9 mouse cellular contexts compared by ENCODE assay signal in the genomic region with DNA sequence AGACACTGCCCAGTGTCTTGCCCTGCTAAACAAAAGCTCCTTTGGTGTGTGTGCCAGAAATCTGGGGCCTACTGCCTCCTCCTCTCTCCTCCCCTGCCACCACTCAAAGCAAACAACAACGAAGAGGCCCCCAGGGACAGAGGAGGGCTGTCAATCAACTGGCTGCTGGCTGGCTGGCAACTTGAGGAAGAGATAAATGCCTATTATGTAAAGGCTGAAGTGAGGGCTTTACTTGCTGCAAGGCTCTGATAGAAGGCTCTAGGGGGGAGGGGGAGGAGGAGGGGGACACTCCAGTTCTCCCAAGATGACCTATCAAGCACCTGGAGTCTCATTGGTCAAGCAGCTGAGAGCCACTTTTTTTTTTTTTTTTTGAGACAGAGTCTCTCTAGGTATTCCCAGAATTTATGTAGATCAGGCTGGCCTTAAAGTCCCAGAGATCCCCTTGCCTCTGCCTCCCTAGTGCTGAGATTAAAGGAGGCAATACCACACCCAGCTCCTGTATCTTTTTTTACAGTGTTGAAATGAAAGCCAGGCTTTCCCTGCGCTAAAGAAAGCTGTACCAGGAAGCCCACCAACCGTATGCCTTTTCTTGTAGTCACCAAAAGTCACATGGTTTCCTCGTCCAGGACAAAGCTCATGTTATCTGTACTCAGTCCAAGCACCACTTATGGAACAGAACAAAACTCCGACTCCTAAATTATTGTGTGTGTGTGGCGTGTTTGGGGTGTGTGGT. TPM values are rescaled to one million over a fixed set of nuclear protein-coding genes. Genes with fewer than 3 reads are reported as not detected.
DNase-seq lines count a peak whose midpoint lies in the region; ATAC-seq lines count a peak whose summit lies in the region.
"Had no signal": no experiment of that assay in that cellular context is flagged by ENCODE, and none has a peak within 500 bp of the region (broad histone marks: within the 10 kb centered on the region; RNA-seq: fewer than 3 reads in every experiment).

No protein-coding gene starts in this region.

- H3K27ac ChIP-seq in heart, embryonic 13.5 days (replicated peaks) = peak overlapping the region; percentile 77
- peak overlapping the region; percentile 12; the same call in 1 of the 2 replicates for H3K27ac ChIP-seq in forebrain, embryonic 15.5 days (replicated peaks)
- H3K27ac ChIP-seq: limb, embryonic 15.5 days had no signal

- 24% methylated on average over 6 of the region's 6 CpGs for WGBS in heart, embryonic 13.5 days
- WGBS in forebrain, embryonic 15.5 days = 54% methylated on average over 6 of the region's 6 CpGs

- DNase-seq in heart, postnatal 10 days = no peak
- peak; percentile 77 for DNase-seq in WW6 (ENCODE audit: low read depth, low spot score)
- DNase-seq in urinary bladder, adult 2 months (ENCODE audit: low spot score) = no peak
- no peak for DNase-seq in left cerebral cortex, postnatal 36 days (ENCODE audit: low spot score in 2 of 2)
- DNase-seq in right cerebral cortex, postnatal 4 days = no peak

- intact Hi-C loops in heart, postnatal 10 days (cut with DNase I) = no loop called here
- intact Hi-C loops in left cerebral cortex, postnatal 36 days (cut with DNase I) = no loop called here

- H3K4me1 ChIP-seq in heart, embryonic 13.5 days = peaks cover 32% of the 10 kb centered on the region
- peaks cover 6% of the 10 kb centered on the region; the same call in 1 of the 2 replicates for H3K4me1 ChIP-seq in forebrain, embryonic 15.5 days

- no peak overlapping the region for H3K4me2 ChIP-seq in heart, embryonic 13.5 days
- no peak overlapping the region for H3K4me2 ChIP-seq in forebrain, embryonic 15.5 days (replicated peaks)
- H3K4me2 ChIP-seq: limb, embryonic 15.5 days had no signal

- 0 out of 2 replicates have a peak, but pooled peaks have one; percentile 14 for ATAC-seq in heart, embryonic 13.5 days (ENCODE audit: extremely low read depth, insufficient number of reproducible peaks, low FRiP score, low TSS enrichment)
- ATAC-seq in forebrain, embryonic 15.5 days (replicated peaks) = peak; percentile 53
- peak; percentile 85 for ATAC-seq in megakaryocyte progenitor cell, adult 5-6 weeks (replicated peaks; ENCODE audit: poor library complexity)

- H3K4me3 ChIP-seq in heart, embryonic 13.5 days = no peak overlapping the region
- no peak overlapping the region for H3K4me3 ChIP-seq in forebrain, embryonic 15.5 days
- H3K4me3 ChIP-seq: limb, embryonic 15.5 days had no signal

- no peaks in the 10 kb centered on the region for H3K36me3 ChIP-seq in heart, embryonic 13.5 days
- no peaks in the 10 kb centered on the region for H3K36me3 ChIP-seq in forebrain, embryonic 15.5 days
- H3K36me3 ChIP-seq: limb, embryonic 15.5 days had no signal

- peak overlapping the region; percentile 45; the same call in 1 of the 2 replicates for H3K9ac ChIP-seq in heart, embryonic 13.5 days
- H3K9ac ChIP-seq in forebrain, embryonic 15.5 days (replicated peaks) = no peak overlapping the region
- H3K9ac ChIP-seq: limb, embryonic 15.5 days had no signal

- no peaks in the 10 kb centered on the region for H3K9me3 ChIP-seq in heart, embryonic 13.5 days
- H3K9me3 ChIP-seq in forebrain, embryonic 15.5 days = no peaks in the 10 kb centered on the region
- H3K9me3 ChIP-seq: limb, embryonic 15.5 days had no signal

- no peaks in the 10 kb centered on the region for H3K27me3 ChIP-seq in heart, embryonic 13.5 days (replicated peaks)
- no peaks in the 10 kb centered on the region for H3K27me3 ChIP-seq in forebrain, embryonic 15.5 days
- H3K27me3 ChIP-seq: limb, embryonic 15.5 days had no signal

RNA-seq across cellular contexts. Expression of a gene that starts 24.4 kb away (rescaled TPM):
- 10.5 and 11.2 TPM in 2 replicates for polyA plus RNA-seq in heart, embryonic 13.5 days (2015; fragmentation: Nextera tagmentation; extraction: Ambion mirVana)
- total RNA-seq in heart, postnatal 10 days (2021) = 10 to 100 TPM; 27.6 to 28.4 TPM
- polyA plus RNA-seq in forebrain, embryonic 15.5 days (2015; fragmentation: Nextera tagmentation; extraction: Ambion mirVana) = 9.7 and 10.3 TPM in 2 replicates
- total RNA-seq in megakaryocyte progenitor cell, adult 5-6 weeks (2015) = 16.2 and 17.7 TPM in 2 replicates
- total RNA-seq in megakaryocyte progenitor cell, adult 5-6 weeks (2017) = 12.0 and 18.2 TPM in 2 replicates
- 34.9 and 36.8 TPM in 2 replicates for polyA plus RNA-seq in urinary bladder, adult 2 months (2012; rRNA removed)
- 10 to 100 TPM; 27.9 to 36.6 TPM for total RNA-seq in left cerebral cortex, postnatal 36 days (2021)

Comparison
In these comparisons a context has a peak if more than half of its experiments do, and no peak if none do; other contexts are left out.
1. ATAC-seq: peak in every context shown above with its lines; median percentile 85 in megakaryocyte progenitor cell, adult 5-6 weeks; 53 in forebrain, embryonic 15.5 days; 14 in heart, embryonic 13.5 days.